29 mouse cellular contexts compared by ENCODE assay signal in the genomic region with DNA sequence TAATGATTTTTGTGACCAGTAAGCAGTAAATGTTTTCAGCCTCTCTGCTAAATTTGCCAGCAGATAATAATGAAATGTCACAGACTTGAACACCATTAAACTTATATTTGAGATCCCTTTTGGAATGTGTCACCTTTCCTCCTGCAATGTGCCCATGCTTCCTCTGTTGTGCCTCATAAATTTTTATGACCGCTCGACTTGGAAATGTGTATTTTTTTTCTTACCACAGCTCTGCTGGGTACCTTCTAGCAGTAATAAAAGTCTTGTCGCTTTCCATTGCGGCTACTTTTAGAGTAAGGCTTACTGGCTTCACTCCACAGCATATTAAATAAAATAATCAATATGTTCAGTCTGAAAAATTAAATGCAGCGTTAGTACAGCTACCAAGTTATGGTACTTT.
A peak's percentile ranks its signal among the peaks of the same experiment; 100 is the strongest.
DNase-seq lines count a peak whose midpoint lies in the region; ATAC-seq and TF ChIP-seq lines count a peak whose summit lies in the region.
"Had no signal": no experiment of that assay in that cellular context is flagged by ENCODE, and none has a peak within 500 bp of the region (broad histone marks: within the 10 kb centered on the region; RNA-seq: fewer than 3 reads in every experiment).

No protein-coding gene starts in this region.

- H3K36me3 ChIP-seq in hindbrain, postnatal 0 days (ENCODE audit: insufficient read depth, low read length), result no peaks in the 10 kb centered on the region
- no peaks in the 10 kb centered on the region for H3K36me3 ChIP-seq in hindbrain, embryonic 11.5 days (ENCODE audit: control insufficient read depth, insufficient read depth, low read length)
- no peaks in the 10 kb centered on the region for H3K36me3 ChIP-seq in kidney, embryonic 15.5 days
- H3K36me3 ChIP-seq in kidney, embryonic 16.5 days (ENCODE audit: insufficient read depth, low read length), result no peaks in the 10 kb centered on the region
- H3K36me3 ChIP-seq in limb, embryonic 14.5 days (ENCODE audit: control insufficient read depth, insufficient read depth, low read length), result no peaks in the 10 kb centered on the region
- H3K36me3 ChIP-seq: embryonic facial prominence, embryonic 10.5 days; embryonic facial prominence, embryonic 15.5 days; forebrain, embryonic 12.5 days; G1E; heart, embryonic 10.5 days; heart, embryonic 15.5 days; hindbrain, embryonic 13.5 days; liver, embryonic 15.5 days; midbrain, embryonic 10.5 days; neural tube, embryonic 13.5 days had no signal

- no peaks in the 10 kb centered on the region for H3K4me1 ChIP-seq in hindbrain, postnatal 0 days (ENCODE audit: insufficient read depth, low read length)
- H3K4me1 ChIP-seq in hindbrain, embryonic 11.5 days (replicated peaks; ENCODE audit: control insufficient read depth, insufficient read depth, low read length), result no peaks in the 10 kb centered on the region
- no peaks in the 10 kb centered on the region for H3K4me1 ChIP-seq in kidney, embryonic 15.5 days
- 0 out of 2 replicates have a peak, but pooled peaks cover 4% of the 10 kb centered on the region for H3K4me1 ChIP-seq in kidney, embryonic 16.5 days (ENCODE audit: insufficient read depth, low read length)
- 0 out of 2 replicates have a peak, but pooled peaks cover 3% of the 10 kb centered on the region for H3K4me1 ChIP-seq in limb, embryonic 14.5 days (ENCODE audit: control insufficient read depth, insufficient read depth, low read length)
- H3K4me1 ChIP-seq: embryonic facial prominence, embryonic 10.5 days; embryonic facial prominence, embryonic 15.5 days; forebrain, embryonic 12.5 days; heart, embryonic 10.5 days; heart, embryonic 15.5 days; hindbrain, embryonic 13.5 days; liver, embryonic 15.5 days; midbrain, embryonic 10.5 days had no signal

- no peak for TF ChIP-seq POLR2A in brain, embryonic 14.5 days (IDR thresholded peaks at IDR 0.05; ENCODE audit: borderline replicate concordance, extremely low read depth, insufficient read depth, insufficient read length, poor library complexity, severe bottlenecking)
- TF ChIP-seq POLR2A in limb, embryonic 14.5 days (IDR thresholded peaks at IDR 0.05; ENCODE audit: borderline replicate concordance, extremely low read depth, insufficient read depth, insufficient read length), result no peak

- no peak overlapping the region for H3K27ac ChIP-seq in hindbrain, postnatal 0 days
- H3K27ac ChIP-seq in hindbrain, embryonic 11.5 days (ENCODE audit: low read depth, low read length), result no peak overlapping the region
- H3K27ac ChIP-seq in kidney, embryonic 15.5 days, result no peak overlapping the region
- no peak overlapping the region for H3K27ac ChIP-seq in kidney, embryonic 16.5 days (ENCODE audit: low read length)
- H3K27ac ChIP-seq in limb, embryonic 14.5 days (replicated peaks; ENCODE audit: low read depth, low read length), result no peak overlapping the region
- H3K27ac ChIP-seq in layer of hippocampus, adult 2 months, result no peak overlapping the region
- H3K27ac ChIP-seq: embryonic facial prominence, embryonic 10.5 days; embryonic facial prominence, embryonic 15.5 days; forebrain, embryonic 12.5 days; heart, embryonic 10.5 days; heart, embryonic 15.5 days; hindbrain, embryonic 13.5 days; left cerebral cortex, adult 2 months; liver, embryonic 15.5 days; midbrain, embryonic 10.5 days; neural tube, embryonic 13.5 days had no signal

- no peak for ATAC-seq in hindbrain, postnatal 0 days
- ATAC-seq in hindbrain, embryonic 11.5 days (ENCODE audit: low FRiP score), result no peak
- ATAC-seq in kidney, embryonic 15.5 days (replicated peaks; ENCODE audit: low FRiP score), result 0 out of 2 replicates have a peak, but pooled peaks have one; percentile 49
- no peak for ATAC-seq in kidney, embryonic 16.5 days (ENCODE audit: low FRiP score, low TSS enrichment)
- ATAC-seq in limb, embryonic 14.5 days (ENCODE audit: low FRiP score, low read depth), result no peak
- ATAC-seq: intestine, postnatal 0 days had no signal

- TF ChIP-seq CTCF in hindbrain, postnatal 0 days (IDR thresholded peaks at IDR 0.05; ENCODE audit: low read depth), result no peak
- TF ChIP-seq CTCF in brain, embryonic 14.5 days (IDR thresholded peaks at IDR 0.05; ENCODE audit: borderline replicate concordance, extremely low read depth, insufficient read depth, insufficient read length), result no peak
- TF ChIP-seq CTCF in layer of hippocampus, adult 2 months (conservative IDR thresholded peaks at IDR 0.05), result no peak

- H3K4me2 ChIP-seq in hindbrain, postnatal 0 days (ENCODE audit: low read depth, low read length), result no peak overlapping the region
- no peak overlapping the region for H3K4me2 ChIP-seq in hindbrain, embryonic 11.5 days (replicated peaks; ENCODE audit: low read depth, low read length)
- no peak overlapping the region for H3K4me2 ChIP-seq in kidney, embryonic 15.5 days
- H3K4me2 ChIP-seq in kidney, embryonic 16.5 days (replicated peaks; ENCODE audit: low read depth, low read length), result no peak overlapping the region
- peak overlapping the region; percentile 14; the same call in 1 of the 2 replicates for H3K4me2 ChIP-seq in limb, embryonic 14.5 days (replicated peaks; ENCODE audit: low read depth, low read length, severe bottlenecking)
- H3K4me2 ChIP-seq: embryonic facial prominence, embryonic 15.5 days; forebrain, embryonic 12.5 days; heart, embryonic 15.5 days; hindbrain, embryonic 13.5 days; liver, embryonic 15.5 days; lung, embryonic 14.5 days; neural tube, embryonic 13.5 days had no signal

- no peak overlapping the region for H3K9ac ChIP-seq in hindbrain, postnatal 0 days (replicated peaks; ENCODE audit: low read length)
- no peak overlapping the region for H3K9ac ChIP-seq in hindbrain, embryonic 11.5 days (ENCODE audit: low read depth, low read length)
- no peak overlapping the region for H3K9ac ChIP-seq in kidney, embryonic 15.5 days
- no peak overlapping the region for H3K9ac ChIP-seq in kidney, embryonic 16.5 days (replicated peaks; ENCODE audit: low read length)
- no peak overlapping the region for H3K9ac ChIP-seq in limb, embryonic 14.5 days (ENCODE audit: low read depth, low read length, severe bottlenecking)
- H3K9ac ChIP-seq: embryonic facial prominence, embryonic 15.5 days; forebrain, embryonic 12.5 days; heart, embryonic 15.5 days; hindbrain, embryonic 13.5 days; liver, embryonic 15.5 days; lung, embryonic 14.5 days; neural tube, embryonic 13.5 days had no signal

- no peaks in the 10 kb centered on the region for H3K27me3 ChIP-seq in hindbrain, postnatal 0 days (ENCODE audit: insufficient read depth, low read length)
- H3K27me3 ChIP-seq in hindbrain, embryonic 11.5 days (ENCODE audit: control insufficient read depth, insufficient read depth, low read length), result no peaks in the 10 kb centered on the region
- H3K27me3 ChIP-seq in kidney, embryonic 15.5 days, result no peaks in the 10 kb centered on the region
- H3K27me3 ChIP-seq in kidney, embryonic 16.5 days (ENCODE audit: insufficient read depth, low read length), result no peaks in the 10 kb centered on the region
- H3K27me3 ChIP-seq in limb, embryonic 14.5 days (ENCODE audit: control insufficient read depth, insufficient read depth, low read length), result no peaks in the 10 kb centered on the region
- H3K27me3 ChIP-seq: embryonic facial prominence, embryonic 15.5 days; forebrain, embryonic 12.5 days; heart, embryonic 15.5 days; hindbrain, embryonic 13.5 days; liver, embryonic 15.5 days; neural tube, embryonic 13.5 days had no signal

- no peak overlapping the region for H3K4me3 ChIP-seq in hindbrain, postnatal 0 days (ENCODE audit: low read length)
- no peak overlapping the region for H3K4me3 ChIP-seq in hindbrain, embryonic 11.5 days (ENCODE audit: low read depth, low read length)
- no peak overlapping the region for H3K4me3 ChIP-seq in kidney, embryonic 15.5 days (replicated peaks)
- no peak overlapping the region for H3K4me3 ChIP-seq in kidney, embryonic 16.5 days (ENCODE audit: low read length)
- H3K4me3 ChIP-seq in limb, embryonic 14.5 days (replicated peaks; ENCODE audit: low read length), result no peak overlapping the region
- no peak overlapping the region for H3K4me3 ChIP-seq in layer of hippocampus, adult 2 months
- H3K4me3 ChIP-seq: embryonic facial prominence, embryonic 10.5 days; embryonic facial prominence, embryonic 15.5 days; forebrain, embryonic 12.5 days; heart, embryonic 10.5 days; heart, embryonic 15.5 days; hindbrain, embryonic 13.5 days; left cerebral cortex, adult 2 months; liver, embryonic 15.5 days; midbrain, embryonic 10.5 days; myocyte; neural tube, embryonic 13.5 days had no signal

- WGBS in hindbrain, postnatal 0 days, result 76% methylated on average over 5 of the region's 5 CpGs
- WGBS in hindbrain, embryonic 11.5 days, result 85% methylated on average over 5 of the region's 5 CpGs
- WGBS in kidney, embryonic 15.5 days, result 31% methylated on average over 5 of the region's 5 CpGs
- WGBS in kidney, embryonic 16.5 days, result 24% methylated on average over 5 of the region's 5 CpGs
- WGBS in limb, embryonic 14.5 days, result 16% methylated on average over 5 of the region's 5 CpGs

- peak; percentile 6 for DNase-seq in hindbrain, postnatal 0 days (ENCODE audit: low spot score)
- no peak for DNase-seq in hindbrain, embryonic 11.5 days (ENCODE audit: low spot score)
- DNase-seq in brain, embryonic 14.5 days (ENCODE audit: low read depth), result peak; percentile 17
- no peak for DNase-seq in limb, embryonic 14.5 days (ENCODE audit: low spot score)
- DNase-seq in layer of hippocampus, adult 2 months (ENCODE audit: low spot score in 2 of 2), result no peak
- DNase-seq: adrenal gland, adult 8-10 months; cerebellum, adult 8-10 months; cerebellum, postnatal 25 days; gastrocnemius, postnatal 25 days; heart, adult 11 months; lung, embryonic 14.5 days; lung, postnatal 14 days; right cerebral cortex, postnatal 14 days; thymus, postnatal 14 days had no signal

- H3K9me3 ChIP-seq in hindbrain, postnatal 0 days (ENCODE audit: low read length), result no peaks in the 10 kb centered on the region
- H3K9me3 ChIP-seq in hindbrain, embryonic 11.5 days (ENCODE audit: control insufficient read depth, low read length), result no peaks in the 10 kb centered on the region
- no peaks in the 10 kb centered on the region for H3K9me3 ChIP-seq in kidney, embryonic 15.5 days (replicated peaks)
- H3K9me3 ChIP-seq in kidney, embryonic 16.5 days (ENCODE audit: low read length), result no peaks in the 10 kb centered on the region
- no peaks in the 10 kb centered on the region for H3K9me3 ChIP-seq in limb, embryonic 14.5 days (ENCODE audit: control insufficient read depth, low read length)
- H3K9me3 ChIP-seq: embryonic facial prominence, embryonic 10.5 days; embryonic facial prominence, embryonic 15.5 days; forebrain, embryonic 12.5 days; G1E; heart, embryonic 10.5 days; heart, embryonic 15.5 days; hindbrain, embryonic 13.5 days; liver, embryonic 15.5 days; midbrain, embryonic 10.5 days; neural tube, embryonic 13.5 days had no signal

Comparison
In these comparisons a context has a peak if more than half of its experiments do, and no peak if none do; other contexts are left out.
1. DNase-seq: peak in hindbrain, postnatal 0 days (single experiment) and brain, embryonic 14.5 days (single experiment); none in hindbrain, embryonic 11.5 days (single experiment), limb, embryonic 14.5 days (single experiment) and layer of hippocampus, adult 2 months (0 of 2).